Mouse (Mus musculus) telencephalon, adult 2 months (tissue): ENCODE measurements around the gene Nceh1.
A peak's percentile ranks its signal among the peaks of the same experiment; 100 is the strongest.

ENCODE experiments used
- DNase-seq: peaks from one replicate; pipeline ENCODE4 v3.0.0-alpha.2; 2011; ENCODE audit warnings: low read depth, low spot score

Nceh1 gene

GRCm38 (mm10) chr3:27182733-27183600 is at the start of gene Nceh1:
Nceh1 (plus strand) TSS chr3:27182965.
- DNase-seq, result peak; percentile 95

- DNase-seq, result no peak
Measured at GRCm38 (mm10) chr3:27140101-27140500, 42.7 kb upstream of the Nceh1 start.

GRCm38 (mm10) chr3:27143570-27143969 is 39.2 kb upstream of the Nceh1 start:
- DNase-seq, result no peak

- DNase-seq, result no peak
Measured at GRCm38 (mm10) chr3:27145733-27146132, 37.0 kb upstream of the Nceh1 start.

- no peak for DNase-seq
Measured at GRCm38 (mm10) chr3:27153191-27153671, 29.5 kb upstream of the Nceh1 start.

GRCm38 (mm10) chr3:27153701-27154209 is 29.0 kb upstream of the Nceh1 start, which contains the start of gene Ect2:
Ect2 (minus strand) TSS chr3:27153878.
- DNase-seq, result peak; percentile 97

- DNase-seq, result no peak
Measured at GRCm38 (mm10) chr3:27154280-27154679, 28.5 kb upstream of the Nceh1 start.

- no peak for DNase-seq
Measured at GRCm38 (mm10) chr3:27155051-27155855, 27.5 kb upstream of the Nceh1 start.

- no peak for DNase-seq
Measured at GRCm38 (mm10) chr3:27155856-27156593, 26.7 kb upstream of the Nceh1 start.

GRCm38 (mm10) chr3:27156594-27156949 is 26.2 kb upstream of the Nceh1 start:
- no peak for DNase-seq

GRCm38 (mm10) chr3:27158910-27159309 is 23.9 kb upstream of the Nceh1 start:
- DNase-seq, result no peak

GRCm38 (mm10) chr3:27161645-27162409 is 20.9 kb upstream of the Nceh1 start:
- no peak for DNase-seq

GRCm38 (mm10) chr3:27162410-27162804 is 20.4 kb upstream of the Nceh1 start:
- no peak for DNase-seq

GRCm38 (mm10) chr3:27165481-27166065 is 17.2 kb upstream of the Nceh1 start:
- DNase-seq, result no peak

GRCm38 (mm10) chr3:27170257-27170656 is 12.5 kb upstream of the Nceh1 start:
- DNase-seq, result no peak

GRCm38 (mm10) chr3:27179711-27180110 is 3.1 kb upstream of the Nceh1 start:
- no peak for DNase-seq

- DNase-seq, result peak; percentile 49
Measured at GRCm38 (mm10) chr3:27183601-27184175, 923 bp downstream of the Nceh1 start.

GRCm38 (mm10) chr3:27188386-27188785 is 5.6 kb downstream of the Nceh1 start:
- DNase-seq, result no peak

GRCm38 (mm10) chr3:27189320-27190261 is 6.8 kb downstream of the Nceh1 start:
- DNase-seq, result peak; percentile 72
